Mouse (Mus musculus) midbrain, embryonic 16.5 days (tissue): ENCODE results near the gene Snf8. TPM values are rescaled to one million over a fixed set of nuclear protein-coding genes. Genes with fewer than 3 reads are reported as not detected.

Experiments used
- ATAC-seq: fragments of 200-750 bp; cut with Nextera tagmentation; 2 replicates; pipeline ENCODE4 v1.8.0; 2017; ENCODE audit warnings: moderate TSS enrichment
- H3K27ac ChIP-seq: fragments of 300-500 bp; sonication (generic); 2 replicates; pipeline ENCODE4 v1.5.1; 2014; ENCODE audit warnings: mild to moderate bottlenecking, low read length, mixed read lengths
- H3K27me3 ChIP-seq: fragments of 300-500 bp; sonication (generic); 2 replicates; pipeline ENCODE4 v1.6.1; 2014; ENCODE audit warnings: low read depth, low read length, mixed read lengths; ENCODE audit not compliant: control insufficient read depth, insufficient read depth
- H3K36me3 ChIP-seq: fragments of 300-500 bp; sonication (generic); 2 replicates; pipeline ENCODE4 v1.6.1; 2014; ENCODE audit warnings: mild to moderate bottlenecking, low read length, moderate library complexity, mixed read lengths; ENCODE audit not compliant: control insufficient read depth, insufficient read depth
- H3K4me1 ChIP-seq: fragments of 300-500 bp; sonication (generic); 2 replicates; pipeline ENCODE4 v1.6.1; 2014; ENCODE audit warnings: mild to moderate bottlenecking, low read length, mixed read lengths; ENCODE audit not compliant: control insufficient read depth, insufficient read depth
- H3K4me2 ChIP-seq: fragments of 300-500 bp; sonication (generic); 2 replicates; pipeline ENCODE4 v1.6.1; 2014; ENCODE audit warnings: mild to moderate bottlenecking, low read length, mixed read lengths
- H3K4me3 ChIP-seq: fragments of 300-500 bp; sonication (generic); 2 replicates; pipeline ENCODE4 v1.5.1; 2014; ENCODE audit warnings: low read depth, mild to moderate bottlenecking, low read length, moderate library complexity, mixed read lengths
- H3K9ac ChIP-seq: fragments of 300-500 bp; sonication (generic); 2 replicates; pipeline ENCODE4 v1.6.1; 2014; ENCODE audit warnings: low read depth, low read length, mixed read lengths
- H3K9me3 ChIP-seq: fragments of 300-500 bp; sonication (generic); replicated peaks from 2 replicates; pipeline ENCODE4 v1.6.1; 2014; ENCODE audit warnings: mild to moderate bottlenecking, low read length, mixed read lengths; ENCODE audit not compliant: control insufficient read depth, poor library complexity, severe bottlenecking
- WGBS: fragments of 180-500 bp; shearing (Covaris S2); extraction: QIAGEN DNeasy Blood & Tissue Kit; methylation state at CpG from one replicate; pipeline ENCODE4 v1.1.7; 2014; 5-methylcytosine and 5-hydroxymethylcytosine counted together
- polyA plus RNA-seq: library from polyadenylated mRNA; unstranded; fragments of >200 nt; fragmentation: Nextera tagmentation; extraction: Ambion mirVana; gene quantifications from 2 replicates; pipeline ENCODE4 v1.2.1, GENCODE M21; 2015

Gene Snf8
- polyA plus RNA-seq, 1 experiment from 2014 or later: 129 TPM

DNA sequence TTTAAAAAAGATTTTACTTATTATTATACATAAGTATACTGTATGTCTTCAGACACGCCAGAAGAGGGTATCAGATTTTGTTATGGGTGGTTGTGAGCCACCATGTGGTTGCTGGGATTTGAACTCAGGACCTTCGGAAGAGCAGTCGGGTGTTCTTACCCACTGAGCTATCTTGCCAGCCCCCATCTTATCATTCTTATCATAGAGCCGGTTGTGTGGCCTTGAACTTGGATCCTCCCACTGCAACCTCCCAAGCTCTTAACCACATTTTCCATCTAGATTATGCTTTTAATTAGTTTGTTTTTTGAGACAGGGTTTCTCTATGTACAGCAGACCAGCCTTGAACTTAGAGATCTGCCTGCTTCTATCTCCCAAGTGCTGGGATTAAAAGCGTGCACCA, 2.8 kb downstream of the Snf8 start:
- Histone ChIP-seq H3K9ac (no peak overlapping the region), H3K27me3 (no peaks in the 10 kb centered on the region), H3K27ac (no peak overlapping the region), H3K4me3 (no peak overlapping the region), H3K4me2 (no peak overlapping the region), H3K36me3 (0 out of 2 replicates have a peak, but pooled peaks cover 11% of the 10 kb centered on the region), H3K4me1 (peaks cover 25% of the 10 kb centered on the region), H3K9me3 (no peaks in the 10 kb centered on the region)
- ATAC-seq: no peak
- 92% methylated on average over 5 of the region's 5 CpGs for WGBS

DNA sequence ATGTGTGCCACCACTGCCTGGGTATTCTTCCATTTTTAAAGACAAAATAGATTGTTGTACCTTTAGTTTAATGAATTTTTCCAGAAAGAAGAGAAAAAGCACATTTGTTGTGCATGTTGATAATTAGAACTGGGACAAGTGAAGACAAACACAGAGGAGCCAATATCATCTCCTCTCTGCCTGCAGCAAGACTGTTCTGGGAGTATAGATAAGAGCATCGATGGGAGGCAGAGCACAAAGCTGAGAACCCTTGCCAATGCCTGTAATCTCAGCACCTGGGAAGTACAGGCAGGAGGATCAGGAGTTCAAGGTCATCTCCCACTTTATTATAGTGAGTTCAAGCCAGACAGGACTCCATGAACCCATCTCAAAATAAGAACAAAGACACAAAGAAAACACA, 3.9 kb downstream of the Snf8 start:
- H3K4me2 ChIP-seq: no peak overlapping the region
- peaks cover 25% of the 10 kb centered on the region for H3K4me1 ChIP-seq
- 0 out of 2 replicates have a peak, but pooled peaks cover 12% of the 10 kb centered on the region for H3K36me3 ChIP-seq
- no peak overlapping the region for H3K27ac ChIP-seq
- H3K4me3 ChIP-seq: no peak overlapping the region
- ATAC-seq: no peak
- no peaks in the 10 kb centered on the region for H3K9me3 ChIP-seq
- 88% methylated on average over 1 of the region's 1 CpGs for WGBS
- H3K27me3 ChIP-seq: no peaks in the 10 kb centered on the region
- no peak overlapping the region for H3K9ac ChIP-seq

DNA sequence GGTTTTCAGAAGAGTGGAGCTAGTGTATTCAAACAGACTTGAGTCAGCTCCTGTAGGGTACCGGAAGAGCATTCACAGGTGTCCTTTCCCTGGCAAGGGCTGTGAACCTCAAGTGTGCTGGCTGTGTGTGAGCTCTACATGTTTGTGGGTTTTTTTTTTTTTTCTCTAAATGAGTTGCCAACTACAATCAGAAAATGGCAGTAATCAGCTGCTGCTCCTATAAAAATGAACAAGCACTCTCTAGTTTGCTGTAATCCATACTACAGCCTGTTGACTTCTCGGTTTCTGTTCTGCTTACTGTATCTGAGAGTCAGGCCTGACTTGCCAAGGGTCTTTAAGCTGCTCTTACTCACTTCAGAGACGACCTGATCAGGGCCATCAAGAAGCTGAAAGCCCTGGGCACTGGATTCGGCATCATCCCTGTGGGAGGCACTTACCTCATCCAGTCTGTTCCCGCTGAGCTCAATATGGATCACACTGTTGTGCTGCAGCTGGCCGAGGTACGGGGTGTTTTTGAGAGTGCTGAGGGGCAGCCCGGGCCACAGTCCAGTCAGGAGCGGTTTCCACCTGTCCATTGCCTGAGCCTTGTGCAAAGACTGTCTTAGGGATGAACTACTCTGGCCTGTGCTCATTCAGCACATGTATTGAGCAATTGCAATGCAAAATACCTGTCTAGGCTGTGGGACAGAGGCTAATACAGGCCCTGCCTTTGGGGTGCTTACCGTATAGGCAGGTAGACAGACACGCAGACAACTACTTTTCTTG, 10.3 kb downstream of the Snf8 start:
- H3K4me2 ChIP-seq: no peak overlapping the region
- WGBS: 87% methylated on average over 11 of the region's 11 CpGs
- H3K27me3 ChIP-seq: no peaks in the 10 kb centered on the region
- peaks cover 37% of the 10 kb centered on the region for H3K36me3 ChIP-seq
- H3K9ac ChIP-seq: no peak overlapping the region
- H3K4me3 ChIP-seq: no peak overlapping the region
- no peaks in the 10 kb centered on the region for H3K4me1 ChIP-seq
- H3K9me3 ChIP-seq: no peaks in the 10 kb centered on the region
- ATAC-seq: no peak
- no peak overlapping the region for H3K27ac ChIP-seq

DNA sequence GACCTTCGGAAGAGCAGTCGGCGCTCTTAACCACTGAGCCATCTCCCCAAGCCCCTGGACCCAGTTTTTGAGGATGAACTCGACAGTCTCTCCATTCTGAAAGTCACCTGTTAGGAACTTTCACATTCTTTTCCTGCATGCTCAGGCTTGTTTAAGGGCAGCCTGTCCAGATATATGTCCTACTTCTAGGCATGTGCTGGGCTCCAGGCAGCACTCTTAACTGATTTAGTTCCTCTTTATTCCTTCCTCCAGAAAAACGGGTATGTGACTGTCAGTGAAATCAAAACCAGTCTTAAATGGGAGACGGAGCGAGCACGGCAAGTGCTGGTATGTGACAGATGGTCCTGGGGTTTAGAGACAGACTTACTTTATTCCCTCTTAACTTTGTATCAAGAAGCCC, 11.3 kb downstream of the Snf8 start:
- Histone ChIP-seq H3K4me1 (no peaks in the 10 kb centered on the region), H3K4me2 (no peak overlapping the region), H3K9me3 (no peaks in the 10 kb centered on the region), H3K27ac (no peak overlapping the region), H3K4me3 (no peak overlapping the region), H3K27me3 (no peaks in the 10 kb centered on the region), H3K9ac (no peak overlapping the region), H3K36me3 (peaks cover 36% of the 10 kb centered on the region)
- 89% methylated on average over 8 of the region's 8 CpGs for WGBS
- no peak for ATAC-seq

DNA sequence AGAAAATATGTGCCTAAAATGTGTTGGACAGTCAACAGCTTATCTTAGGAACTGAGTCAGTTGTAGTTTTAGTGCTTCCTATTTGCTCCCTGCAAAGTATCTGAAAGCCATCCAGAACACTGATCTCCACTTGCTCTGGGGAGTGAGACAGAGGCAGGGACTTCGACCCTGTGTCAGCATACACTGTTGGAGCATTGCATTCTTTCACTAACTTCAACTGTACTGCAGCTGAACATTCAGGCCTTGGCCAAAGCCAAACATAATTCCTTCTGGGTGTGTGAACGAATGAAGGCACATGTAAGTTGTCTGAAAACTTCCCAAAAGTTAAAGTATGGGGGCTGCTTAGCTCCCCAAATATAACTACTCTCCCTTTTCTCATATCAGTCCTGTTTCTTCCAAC, 12.1 kb downstream of the Snf8 start:
- peaks cover 39% of the 10 kb centered on the region for H3K36me3 ChIP-seq
- H3K4me3 ChIP-seq: no peak overlapping the region
- no peaks in the 10 kb centered on the region for H3K9me3 ChIP-seq
- no peak for ATAC-seq
- no peak overlapping the region for H3K4me2 ChIP-seq
- H3K27me3 ChIP-seq: no peaks in the 10 kb centered on the region
- 83% methylated on average over 2 of the region's 2 CpGs for WGBS
- no peak overlapping the region for H3K9ac ChIP-seq
- no peaks in the 10 kb centered on the region for H3K4me1 ChIP-seq
- no peak overlapping the region for H3K27ac ChIP-seq

DNA sequence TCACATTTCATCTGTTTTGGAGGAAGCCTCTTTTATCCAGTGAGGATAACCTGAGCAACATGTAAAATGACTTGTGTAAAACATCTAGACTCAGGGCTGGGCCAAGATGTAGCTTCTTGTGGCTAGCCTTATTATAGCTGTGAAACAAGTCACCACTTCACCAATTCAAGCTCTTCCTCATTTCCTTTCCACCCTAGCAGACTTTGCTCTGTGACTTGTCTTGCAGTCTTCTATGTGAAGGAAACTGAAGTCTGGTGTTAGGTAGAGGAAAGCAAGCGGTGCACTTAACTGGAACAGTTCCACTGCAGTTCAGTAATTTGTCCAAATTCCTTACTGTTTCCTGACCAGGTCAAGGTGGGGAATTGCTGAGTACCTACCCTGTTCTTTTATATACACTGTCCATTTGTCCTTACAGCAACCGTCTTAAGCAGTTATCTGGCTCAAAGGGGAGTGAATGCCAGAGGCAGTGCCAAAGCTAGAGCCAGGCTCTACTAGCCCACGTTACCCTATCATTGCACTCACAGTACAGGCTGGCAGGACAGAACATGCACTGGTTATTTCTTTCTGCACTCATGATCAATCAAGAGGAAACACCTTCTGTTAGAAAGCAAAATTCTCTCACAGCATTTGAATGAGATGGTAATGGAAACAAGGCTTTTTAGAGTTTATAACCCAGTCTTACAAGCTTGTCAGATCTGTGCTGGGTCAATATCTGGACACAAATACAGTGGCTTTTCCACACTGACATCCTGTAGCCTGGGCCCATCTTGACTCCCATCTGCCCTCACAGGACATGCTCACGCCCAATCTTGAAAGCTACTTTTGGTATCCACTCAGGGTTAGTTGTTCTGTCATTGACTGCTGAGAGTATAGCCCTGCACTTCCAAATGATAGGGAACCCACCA, 13.0 kb downstream of the Snf8 start:
- no peak overlapping the region for H3K4me2 ChIP-seq
- H3K36me3 ChIP-seq: peaks cover 38% of the 10 kb centered on the region
- H3K4me3 ChIP-seq: no peak overlapping the region
- ATAC-seq: no peak
- no peak overlapping the region for H3K9ac ChIP-seq
- no peaks in the 10 kb centered on the region for H3K4me1 ChIP-seq
- no peak overlapping the region for H3K27ac ChIP-seq
- 83% methylated on average over 4 of the region's 4 CpGs for WGBS
- H3K27me3 ChIP-seq: no peaks in the 10 kb centered on the region
- no peaks in the 10 kb centered on the region for H3K9me3 ChIP-seq

DNA sequence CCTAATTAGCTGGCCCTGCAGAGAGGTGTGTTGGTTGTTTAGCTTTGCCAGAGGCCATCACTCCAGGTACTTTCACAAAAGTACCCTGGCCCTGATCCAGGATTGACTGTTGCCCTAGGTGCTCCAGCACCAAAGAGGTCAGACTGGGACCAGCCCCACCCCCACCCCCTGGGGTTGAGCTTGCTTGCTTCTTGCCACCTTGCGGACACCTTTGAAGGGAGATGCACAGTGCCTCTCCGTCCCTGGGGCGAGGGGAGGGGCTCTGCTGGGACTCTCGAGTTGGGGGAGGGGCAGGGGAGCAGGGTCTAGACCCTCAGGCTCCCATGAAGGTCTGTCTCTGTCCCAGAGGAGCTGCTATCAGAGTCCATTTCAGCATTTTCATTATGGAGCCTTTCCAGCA, 15.3 kb downstream of the Snf8 start:
- H3K27me3 ChIP-seq: no peaks in the 10 kb centered on the region
- peaks cover 42% of the 10 kb centered on the region for H3K36me3 ChIP-seq
- WGBS: 92% methylated on average over 4 of the region's 4 CpGs
- no peak overlapping the region for H3K4me3 ChIP-seq
- H3K9me3 ChIP-seq: no peaks in the 10 kb centered on the region
- H3K4me1 ChIP-seq: no peaks in the 10 kb centered on the region
- no peak overlapping the region for H3K27ac ChIP-seq
- ATAC-seq: no peak
- H3K9ac ChIP-seq: no peak overlapping the region
- H3K4me2 ChIP-seq: no peak overlapping the region

DNA sequence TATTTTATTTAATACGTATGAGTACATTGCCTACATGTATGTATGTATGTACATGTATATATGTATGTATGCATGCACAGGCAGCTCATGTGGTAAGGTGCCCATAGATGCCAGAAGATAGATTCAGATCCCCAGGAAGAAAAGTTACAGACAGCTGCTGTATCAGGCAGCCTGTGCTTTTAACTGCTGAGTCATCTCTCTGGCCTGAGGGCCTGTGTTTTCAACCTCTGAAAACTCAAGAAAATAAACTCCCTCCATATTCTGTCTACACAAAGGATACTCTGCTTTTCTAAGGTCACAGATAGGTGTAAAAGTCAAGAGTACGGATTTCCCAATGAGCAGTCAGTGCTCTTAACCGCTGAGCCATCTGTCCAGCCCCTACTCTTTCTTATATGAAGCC, 16.2 kb downstream of the Snf8 start:
- Histone ChIP-seq H3K4me2 (no peak overlapping the region), H3K27ac (no peak overlapping the region), H3K9ac (no peak overlapping the region), H3K9me3 (no peaks in the 10 kb centered on the region), H3K27me3 (no peaks in the 10 kb centered on the region), H3K4me3 (no peak overlapping the region), H3K36me3 (peaks cover 42% of the 10 kb centered on the region), H3K4me1 (no peaks in the 10 kb centered on the region)
- no peak for ATAC-seq
- 95% methylated on average over 3 of the region's 3 CpGs for WGBS

DNA sequence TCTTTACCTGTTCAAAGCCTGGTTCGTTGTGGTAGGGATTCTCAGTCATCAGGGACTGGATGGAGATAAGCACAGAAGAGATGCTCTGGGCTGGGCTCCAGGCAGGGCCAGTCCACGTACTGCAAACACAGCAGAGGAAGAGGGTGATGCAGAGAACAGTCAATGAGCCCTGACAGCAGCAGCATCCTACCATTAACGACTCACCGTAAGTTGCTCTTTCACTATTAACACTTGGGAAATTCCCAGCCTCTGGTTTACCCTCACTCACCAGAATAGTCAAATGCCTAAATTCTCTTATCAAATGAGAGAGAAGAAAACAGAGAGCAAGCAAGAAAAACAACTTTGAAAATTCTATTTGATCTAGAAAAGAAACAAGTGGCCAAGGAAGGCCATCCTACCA, 23.6 kb downstream of the Snf8 start:
- Histone ChIP-seq H3K27me3 (no peaks in the 10 kb centered on the region), H3K9ac (no peak overlapping the region), H3K4me3 (no peak overlapping the region), H3K4me2 (no peak overlapping the region), H3K9me3 (no peaks in the 10 kb centered on the region), H3K36me3 (peaks cover 34% of the 10 kb centered on the region), H3K4me1 (peaks cover 6% of the 10 kb centered on the region), H3K27ac (no peak overlapping the region)
- WGBS: 90% methylated on average over 4 of the region's 4 CpGs
- ATAC-seq: no peak
